Mouse (Mus musculus) erythroblast, embryonic 14.5 days (primary cell): ENCODE data around the gene Wee2. TPM values are rescaled to one million over a fixed set of nuclear protein-coding genes. Genes with fewer than 3 reads are reported as not detected.

Source experiments
- H3K27me3 ChIP-seq: 2 replicates; pipeline ENCODE4 v1.6.1; 2012; ENCODE audit warnings: inconsistent platforms; ENCODE audit not compliant: control insufficient read depth
- H3K36me3 ChIP-seq: 2 replicates; pipeline ENCODE4 v1.6.1; 2012; ENCODE audit warnings: mild to moderate bottlenecking, inconsistent platforms; ENCODE audit not compliant: control insufficient read depth
- H3K4me1 ChIP-seq: 2 replicates; pipeline ENCODE4 v1.6.1; 2012; ENCODE audit warnings: inconsistent platforms; ENCODE audit not compliant: control insufficient read depth
- H3K4me3 ChIP-seq: replicated peaks from 2 replicates; pipeline ENCODE3; 2012; ENCODE audit warnings: moderate library complexity, mild to moderate bottlenecking, inconsistent platforms
- H3K9me3 ChIP-seq: 2 replicates; pipeline ENCODE4 v1.6.1; 2012; ENCODE audit warnings: low read length, inconsistent platforms, mixed read lengths; ENCODE audit not compliant: control insufficient read depth
- GATA1 ChIP-seq: IDR thresholded peaks from 2 replicates; pipeline ENCODE4 v1.6.1; 2012; ENCODE audit warnings: low read length, inconsistent platforms, mixed read lengths
- TAL1 ChIP-seq: IDR thresholded peaks from 3 replicates; pipeline ENCODE4 v1.6.1; 2012; ENCODE audit warnings: low read length, inconsistent platforms, mixed read lengths
- polyA plus RNA-seq: library from polyadenylated mRNA; stranded (reverse); fragments of >175 nt; gene quantifications from 2 replicates; pipeline ENCODE4 v1.2.3, GENCODE M21; 2012

Gene Wee2
- polyA plus RNA-seq, 1 experiment = not detected

DNA sequence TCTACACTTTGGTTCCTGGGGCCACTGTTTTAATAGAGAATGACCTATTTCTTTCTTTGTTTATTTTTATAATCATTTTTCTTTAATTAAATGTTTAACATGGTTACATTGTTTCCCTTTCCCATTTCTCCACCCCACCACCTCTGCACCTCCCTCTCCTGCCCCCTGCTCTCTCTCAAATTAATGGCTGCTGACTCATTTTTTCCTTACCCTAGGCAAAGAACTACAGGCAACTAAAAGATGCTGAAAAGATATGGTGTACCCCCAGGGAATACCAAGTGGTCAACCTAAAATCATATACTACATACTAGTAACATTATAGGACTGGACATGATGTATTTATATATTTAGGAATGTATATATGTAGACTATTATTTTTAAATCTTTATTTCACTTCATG lies 9.7 kb downstream of the Wee2 start:
- Histone ChIP-seq H3K9me3 (no peaks in the 10 kb centered on the region), H3K4me1 (no peaks in the 10 kb centered on the region), H3K4me3 (no peak overlapping the region), H3K27me3 (peaks cover 3% of the 10 kb centered on the region), H3K36me3 (no peaks in the 10 kb centered on the region)
- no peak for TF ChIP-seq TAL1
- TF ChIP-seq GATA1 = no peak

DNA sequence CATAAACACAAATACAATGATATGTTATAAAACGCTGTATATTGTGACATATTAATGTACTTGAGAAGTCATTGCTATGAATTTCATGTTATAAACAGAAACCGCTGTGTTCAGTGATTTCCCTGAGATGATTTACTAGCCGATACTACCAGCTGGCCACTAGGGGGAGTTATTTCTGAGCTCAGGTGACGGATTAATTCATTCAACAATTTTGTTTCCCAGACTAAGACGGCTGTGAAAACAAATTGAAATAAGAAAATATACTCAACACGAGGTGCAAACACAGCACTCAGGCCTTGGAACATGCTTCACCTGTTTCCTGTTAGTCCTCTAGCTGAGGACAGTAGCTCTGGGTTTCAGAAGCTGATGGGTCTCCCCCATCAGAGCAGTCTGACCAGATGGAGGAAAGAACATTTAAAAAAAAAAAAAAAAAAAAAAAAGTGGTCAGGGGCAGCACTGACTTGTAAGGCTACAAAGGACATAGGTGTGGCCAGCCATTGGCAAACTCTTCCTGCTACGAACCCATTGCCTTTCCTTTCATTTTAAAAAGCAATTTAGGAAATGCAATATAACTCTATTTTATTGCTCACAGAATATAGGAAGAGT lies 15.7 kb downstream of the Wee2 start:
- no peak for TF ChIP-seq TAL1
- H3K4me1 ChIP-seq = no peaks in the 10 kb centered on the region
- H3K36me3 ChIP-seq = no peaks in the 10 kb centered on the region
- H3K9me3 ChIP-seq = no peaks in the 10 kb centered on the region
- no peaks in the 10 kb centered on the region for H3K27me3 ChIP-seq
- H3K4me3 ChIP-seq = no peak overlapping the region

DNA sequence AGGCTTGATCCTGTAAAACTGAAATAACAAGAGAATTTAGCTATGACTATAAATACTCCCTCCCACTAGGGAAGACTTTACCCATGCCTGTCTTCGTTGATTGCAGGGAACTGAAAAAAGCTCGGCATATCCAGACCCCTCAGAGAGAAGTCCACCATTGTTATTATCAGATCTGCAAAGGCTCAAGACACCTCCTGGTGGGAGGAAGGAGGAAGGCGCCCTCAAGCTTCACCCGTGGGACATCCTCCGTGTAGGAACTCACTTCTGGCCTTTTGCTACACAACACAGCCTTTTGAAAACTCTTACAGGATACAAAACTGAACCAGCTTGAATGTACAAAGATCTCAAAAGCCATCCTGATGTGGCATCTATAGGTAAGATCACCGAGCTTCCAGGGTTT lies 26.8 kb downstream of the Wee2 start:
- Histone ChIP-seq H3K4me1 (peaks cover 2% of the 10 kb centered on the region), H3K27me3 (peaks cover 4% of the 10 kb centered on the region; the same call in 1 of the 2 replicates), H3K9me3 (no peaks in the 10 kb centered on the region), H3K36me3 (no peaks in the 10 kb centered on the region), H3K4me3 (no peak overlapping the region)
- TF ChIP-seq TAL1 = no peak
- no peak for TF ChIP-seq GATA1

DNA sequence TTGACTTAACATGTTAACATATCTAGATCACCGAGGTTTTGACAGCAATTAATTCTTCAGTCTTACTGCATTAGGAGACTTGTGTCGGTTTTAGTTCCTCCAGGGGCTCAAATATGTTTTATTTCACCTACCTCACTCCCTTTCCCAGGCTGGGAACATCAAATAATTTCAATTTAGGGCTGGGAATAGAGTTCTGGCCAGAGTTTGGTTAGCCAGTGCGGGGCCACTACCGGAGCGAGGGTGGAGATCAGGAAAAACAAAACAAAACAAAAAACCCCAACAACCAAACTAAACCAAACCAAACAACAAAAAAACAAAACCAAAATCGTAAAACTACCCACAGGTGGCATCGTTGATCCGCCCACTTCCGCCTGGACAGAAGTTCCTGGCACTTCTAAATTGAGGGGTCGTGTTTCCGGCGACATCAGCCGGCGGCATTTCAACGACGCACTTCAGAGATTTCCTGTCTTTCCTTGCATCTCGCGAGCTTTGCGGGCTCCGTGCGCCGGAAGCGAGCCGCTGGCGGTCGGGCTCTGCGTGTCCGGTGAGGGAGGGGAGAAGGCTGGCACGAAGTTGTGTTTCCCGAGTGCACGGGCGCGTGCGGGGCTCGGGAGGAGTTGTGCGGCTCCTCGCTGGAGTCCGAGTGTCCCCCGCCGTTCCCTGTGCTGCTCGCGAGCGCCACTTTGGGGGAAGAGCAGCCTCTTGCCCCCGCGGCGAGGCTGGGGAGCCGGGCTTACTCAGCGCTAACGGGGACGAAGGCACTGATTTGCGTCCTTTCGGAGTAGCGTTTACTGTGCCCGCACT lies 32.2 kb downstream of the Wee2 start, which contains the start of gene Ssbp1:
Ssbp1 (plus strand) TSS at position 437 of the 804 bp plus-strand sequence.
- peaks cover 4% of the 10 kb centered on the region; the same call in 1 of the 2 replicates for H3K27me3 ChIP-seq
- H3K4me1 ChIP-seq = peaks cover 17% of the 10 kb centered on the region
- no peaks in the 10 kb centered on the region for H3K9me3 ChIP-seq
- TF ChIP-seq TAL1 (no peak), GATA1 (no peak)
- H3K4me3 ChIP-seq = peak within 1 kb of the TSS; percentile 92
- H3K36me3 ChIP-seq = peaks cover 29% of the 10 kb centered on the region

DNA sequence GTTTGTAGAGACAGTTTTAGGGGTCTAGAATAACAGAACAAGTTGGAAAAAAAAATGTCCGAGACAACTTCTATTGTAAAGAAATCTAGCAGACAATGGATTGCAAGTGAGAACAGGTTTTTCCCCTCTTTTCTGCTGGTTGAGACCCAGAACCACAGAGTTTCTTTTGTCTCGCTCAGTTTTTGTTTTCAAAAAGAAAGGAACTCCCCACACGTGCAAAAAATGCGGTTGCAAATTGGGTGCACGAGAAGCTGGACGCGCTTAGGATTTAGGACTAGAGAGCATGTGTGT lies 32.8 kb downstream of the Wee2 start:
- peaks cover 33% of the 10 kb centered on the region for H3K36me3 ChIP-seq
- TF ChIP-seq GATA1 (no peak), TAL1 (no peak)

DNA sequence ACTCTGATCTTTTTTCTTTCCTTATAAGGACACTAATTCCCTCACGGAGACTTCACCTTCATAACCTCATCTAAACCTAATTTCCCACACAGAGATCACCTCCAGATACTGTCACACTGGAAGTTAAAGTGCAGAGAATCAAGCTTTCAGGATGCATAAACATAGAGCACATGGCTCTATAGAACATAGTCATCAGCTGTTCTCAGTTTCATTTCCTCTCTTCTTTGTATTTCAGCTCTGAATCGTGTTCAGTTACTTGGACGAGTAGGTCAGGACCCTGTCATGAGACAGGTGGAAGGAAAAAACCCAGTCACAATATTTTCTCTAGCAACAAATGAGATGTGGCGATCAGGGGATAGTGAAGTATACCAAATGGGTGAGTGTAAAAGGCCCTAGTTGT lies 37.2 kb downstream of the Wee2 start:
- Histone ChIP-seq H3K4me3 (no peak overlapping the region), H3K27me3 (no peaks in the 10 kb centered on the region), H3K4me1 (peaks cover 13% of the 10 kb centered on the region), H3K9me3 (no peaks in the 10 kb centered on the region), H3K36me3 (peaks cover 58% of the 10 kb centered on the region)
- TF ChIP-seq GATA1 (no peak), TAL1 (no peak)

More for the DNA sequence above, 32.8 kb downstream of the Wee2 start:
- H3K27me3 ChIP-seq = peaks cover 4% of the 10 kb centered on the region; the same call in 1 of the 2 replicates
- peak overlapping the region; percentile 92 for H3K4me3 ChIP-seq
- H3K9me3 ChIP-seq = no peaks in the 10 kb centered on the region
- peaks cover 17% of the 10 kb centered on the region for H3K4me1 ChIP-seq

DNA sequence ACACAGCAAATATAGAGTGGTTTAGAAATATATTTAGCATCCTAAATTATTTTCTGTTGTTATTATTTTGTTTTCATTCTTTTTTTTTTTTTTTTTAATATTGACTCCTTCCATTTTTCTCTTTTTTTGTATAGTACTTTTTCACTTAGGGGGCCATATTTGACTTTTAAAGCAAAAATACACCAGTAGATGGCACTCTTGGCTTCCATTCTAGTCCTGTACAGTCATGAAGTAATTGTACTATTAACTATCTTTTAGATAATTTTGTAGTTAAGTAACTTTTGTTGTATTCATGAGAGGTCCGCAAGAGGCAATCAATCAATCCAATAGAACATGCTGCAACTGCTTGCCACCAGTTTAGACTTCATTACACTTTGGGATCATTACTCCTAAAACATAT lies 40.8 kb downstream of the Wee2 start:
- peaks cover 70% of the 10 kb centered on the region for H3K36me3 ChIP-seq
- H3K27me3 ChIP-seq = no peaks in the 10 kb centered on the region

DNA sequence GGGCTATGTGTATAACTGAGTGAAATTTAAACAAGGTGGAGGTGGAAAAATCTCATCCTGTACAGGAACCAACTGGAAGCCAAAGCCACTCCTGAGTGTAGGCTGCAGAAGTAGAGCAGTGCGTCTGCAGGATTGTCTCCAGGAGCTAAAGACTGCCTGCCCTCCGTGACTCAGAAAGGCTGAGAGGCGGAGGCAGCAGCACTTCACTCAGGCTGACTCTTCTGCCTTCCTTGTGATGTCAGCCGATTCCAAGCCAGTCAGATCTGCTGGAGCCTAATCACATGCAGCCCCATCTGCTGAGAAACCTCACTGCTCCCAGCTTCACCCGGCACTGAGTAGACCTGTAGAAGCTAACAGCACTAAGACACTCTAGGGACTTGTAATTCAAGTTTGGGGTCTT lies 43.4 kb downstream of the Wee2 start:
- H3K27me3 ChIP-seq = no peaks in the 10 kb centered on the region
- H3K9me3 ChIP-seq = no peaks in the 10 kb centered on the region
- no peak overlapping the region for H3K4me3 ChIP-seq
- H3K4me1 ChIP-seq = no peaks in the 10 kb centered on the region
- peaks cover 52% of the 10 kb centered on the region for H3K36me3 ChIP-seq
- TF ChIP-seq TAL1 = no peak
- TF ChIP-seq GATA1 = no peak

More for the DNA sequence above, 40.8 kb downstream of the Wee2 start:
- Histone ChIP-seq H3K4me3 (no peak overlapping the region), H3K9me3 (no peaks in the 10 kb centered on the region), H3K4me1 (no peaks in the 10 kb centered on the region)
- TF ChIP-seq TAL1 (no peak), GATA1 (no peak)

DNA sequence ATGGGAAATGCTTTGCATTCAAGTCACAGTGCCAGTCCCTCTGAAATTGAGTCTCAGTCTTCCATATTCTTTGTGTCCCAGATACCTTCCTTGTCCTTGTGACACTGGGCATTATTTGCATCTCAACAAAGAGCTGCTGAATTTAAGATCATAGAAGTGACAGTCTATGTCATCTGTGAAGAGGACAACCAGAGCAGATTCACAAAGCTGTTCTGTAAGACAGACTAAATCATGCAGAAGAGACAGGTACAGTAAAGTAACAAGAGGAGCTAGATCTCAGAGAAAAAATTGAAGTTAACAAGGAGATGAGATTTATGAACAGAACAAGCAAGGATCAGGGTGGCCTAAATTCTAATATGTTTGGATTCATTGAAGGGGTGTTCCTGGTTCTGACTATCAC lies 52.0 kb downstream of the Wee2 start, which contains the start of gene Tas2r137:
Tas2r137 (plus strand) TSS at position 301 of the 400 bp plus-strand sequence.
- H3K9me3 ChIP-seq = no peaks in the 10 kb centered on the region
- H3K27me3 ChIP-seq = no peaks in the 10 kb centered on the region
- H3K36me3 ChIP-seq = no peaks in the 10 kb centered on the region
- H3K4me1 ChIP-seq = no peaks in the 10 kb centered on the region
- TF ChIP-seq TAL1 (no peak), GATA1 (no peak)
- H3K4me3 ChIP-seq = no peak within 1 kb of the TSS
